Mouse (Mus musculus): ENCODE measurements around the gene Il22ra1. TPM values are rescaled to one million over a fixed set of nuclear protein-coding genes. Genes with fewer than 3 reads are reported as not detected.
"Not testable (repeated sequence)": the region's sequence is repeated elsewhere in the genome, so short reads cannot be mapped to it uniquely, and the experiment has no call there.

Gene Il22ra1
- polyA plus RNA-seq, 1 experiment from 2014 or later: not detected

- no peaks in the 10 kb centered on the region for H3K36me3 ChIP-seq
- no peak for ATAC-seq (ENCODE audit: low FRiP score)
- no peaks in the 10 kb centered on the region for H3K27me3 ChIP-seq
- no peak overlapping the region for H3K4me2 ChIP-seq
- no peak overlapping the region for H3K4me3 ChIP-seq
- no peak overlapping the region for H3K27ac ChIP-seq
- WGBS: 92% methylated on average over 6 of the region's 6 CpGs
- H3K9ac ChIP-seq: no peak overlapping the region
- no peaks in the 10 kb centered on the region for H3K9me3 ChIP-seq
- H3K4me1 ChIP-seq (replicated peaks): peaks cover 6% of the 10 kb centered on the region; the same call in 1 of the 2 replicates
Observed at GRCm38 (mm10) chr4:135706045-135706444, 21.9 kb upstream of the Il22ra1 start.

GRCm38 (mm10) chr4:135709072-135709564, 18.9 kb upstream of the Il22ra1 start:
- Histone ChIP-seq H3K27ac (no peak overlapping the region), H3K36me3 (no peaks in the 10 kb centered on the region), H3K9ac (no peak overlapping the region), H3K4me2 (peak overlapping the region; percentile 26; the same call in 1 of the 2 replicates), H3K4me3 (no peak overlapping the region), H3K27me3 (no peaks in the 10 kb centered on the region), H3K9me3 (no peaks in the 10 kb centered on the region), H3K4me1 (replicated peaks) (0 out of 2 replicates have a peak, but pooled peaks cover under 1% of the 10 kb centered on the region)
- WGBS: 14% methylated on average over 8 of the region's 8 CpGs
- ATAC-seq (ENCODE audit: low FRiP score): no peak

- Histone ChIP-seq H3K9me3 (no peaks in the 10 kb centered on the region), H3K27ac (no peak overlapping the region), H3K4me3 (no peak overlapping the region), H3K9ac (no peak overlapping the region), H3K4me2 (no peak overlapping the region), H3K36me3 (no peaks in the 10 kb centered on the region), H3K27me3 (no peaks in the 10 kb centered on the region), H3K4me1 (replicated peaks) (no peaks in the 10 kb centered on the region)
- WGBS: 83% methylated on average over 11 of the region's 11 CpGs
- no peak for ATAC-seq (ENCODE audit: low FRiP score)
Observed at GRCm38 (mm10) chr4:135709621-135710020, 18.4 kb upstream of the Il22ra1 start.

GRCm38 (mm10) chr4:135710392-135710791, 17.6 kb upstream of the Il22ra1 start:
- Histone ChIP-seq H3K9ac (no peak overlapping the region), H3K27ac (no peak overlapping the region), H3K36me3 (no peaks in the 10 kb centered on the region), H3K9me3 (no peaks in the 10 kb centered on the region), H3K27me3 (no peaks in the 10 kb centered on the region), H3K4me2 (no peak overlapping the region), H3K4me1 (replicated peaks) (no peaks in the 10 kb centered on the region), H3K4me3 (no peak overlapping the region)
- no peak for ATAC-seq (ENCODE audit: low FRiP score)
- 88% methylated on average over 3 of the region's 3 CpGs for WGBS

GRCm38 (mm10) chr4:135714776-135715175, 13.2 kb upstream of the Il22ra1 start:
- Histone ChIP-seq H3K27me3 (no peaks in the 10 kb centered on the region), H3K4me2 (no peak overlapping the region), H3K4me1 (replicated peaks) (no peaks in the 10 kb centered on the region), H3K9ac (no peak overlapping the region), H3K27ac (no peak overlapping the region), H3K9me3 (no peaks in the 10 kb centered on the region), H3K36me3 (no peaks in the 10 kb centered on the region), H3K4me3 (no peak overlapping the region)
- no peak for ATAC-seq (ENCODE audit: low FRiP score)
- WGBS: 93% methylated on average over 8 of the region's 8 CpGs

GRCm38 (mm10) chr4:135716438-135716837, 11.5 kb upstream of the Il22ra1 start:
- WGBS: 98% methylated on average over 11 of the region's 11 CpGs
- H3K27me3 ChIP-seq; H3K27ac ChIP-seq; H3K4me2 ChIP-seq; H3K4me1 ChIP-seq (replicated peaks); H3K9ac ChIP-seq; H3K36me3 ChIP-seq; ATAC-seq (ENCODE audit: low FRiP score); H3K9me3 ChIP-seq; H3K4me3 ChIP-seq: not testable (repeated sequence)

- no peak overlapping the region for H3K4me3 ChIP-seq
- H3K27ac ChIP-seq: no peak overlapping the region
- no peak for ATAC-seq (ENCODE audit: low FRiP score)
- H3K9ac ChIP-seq: no peak overlapping the region
- no peak overlapping the region for H3K4me2 ChIP-seq
- H3K36me3 ChIP-seq: no peaks in the 10 kb centered on the region
- 79% methylated on average over 17 of the region's 17 CpGs for WGBS
- H3K27me3 ChIP-seq: 0 out of 2 replicates have a peak, but pooled peaks cover under 1% of the 10 kb centered on the region
- peaks cover 6% of the 10 kb centered on the region; the same call in 1 of the 2 replicates for H3K9me3 ChIP-seq
- H3K4me1 ChIP-seq (replicated peaks): no peaks in the 10 kb centered on the region
Observed at GRCm38 (mm10) chr4:135722540-135723290, 5.3 kb upstream of the Il22ra1 start.

GRCm38 (mm10) chr4:135726416-135726815, 1.6 kb upstream of the Il22ra1 start:
- Histone ChIP-seq H3K36me3 (no peaks in the 10 kb centered on the region), H3K4me2 (no peak overlapping the region), H3K4me3 (no peak overlapping the region), H3K4me1 (replicated peaks) (no peaks in the 10 kb centered on the region), H3K9ac (no peak overlapping the region), H3K27me3 (peaks cover 10% of the 10 kb centered on the region; the same call in 1 of the 2 replicates), H3K9me3 (no peaks in the 10 kb centered on the region), H3K27ac (no peak overlapping the region)
- ATAC-seq (ENCODE audit: low FRiP score): no peak
- WGBS: 79% methylated on average over 11 of the region's 11 CpGs

GRCm38 (mm10) chr4:135730204-135730603, 2.2 kb downstream of the Il22ra1 start:
- Histone ChIP-seq H3K4me2 (no peak overlapping the region), H3K27me3 (peaks cover 10% of the 10 kb centered on the region; the same call in 1 of the 2 replicates), H3K4me1 (replicated peaks) (no peaks in the 10 kb centered on the region), H3K36me3 (no peaks in the 10 kb centered on the region), H3K4me3 (no peak overlapping the region), H3K9ac (no peak overlapping the region), H3K9me3 (no peaks in the 10 kb centered on the region), H3K27ac (no peak overlapping the region)
- 71% methylated on average over 9 of the region's 9 CpGs for WGBS
- no peak for ATAC-seq (ENCODE audit: low FRiP score)

GRCm38 (mm10) chr4:135730951-135731350, 3.0 kb downstream of the Il22ra1 start:
- Histone ChIP-seq H3K9ac (no peak overlapping the region), H3K27ac (no peak overlapping the region), H3K4me3 (no peak overlapping the region), H3K9me3 (no peaks in the 10 kb centered on the region), H3K4me1 (replicated peaks) (no peaks in the 10 kb centered on the region), H3K36me3 (no peaks in the 10 kb centered on the region), H3K4me2 (no peak overlapping the region), H3K27me3 (peaks cover 10% of the 10 kb centered on the region; the same call in 1 of the 2 replicates)
- 70% methylated on average over 8 of the region's 8 CpGs for WGBS
- no peak for ATAC-seq (ENCODE audit: low FRiP score)

GRCm38 (mm10) chr4:135733901-135734300, 5.9 kb downstream of the Il22ra1 start:
- no peak for ATAC-seq (ENCODE audit: low FRiP score)
- Histone ChIP-seq H3K27me3 (0 out of 2 replicates have a peak, but pooled peaks cover under 1% of the 10 kb centered on the region), H3K9me3 (no peaks in the 10 kb centered on the region), H3K27ac (no peak overlapping the region), H3K9ac (no peak overlapping the region), H3K36me3 (no peaks in the 10 kb centered on the region), H3K4me1 (replicated peaks) (no peaks in the 10 kb centered on the region), H3K4me2 (no peak overlapping the region), H3K4me3 (no peak overlapping the region)
- WGBS: 96% methylated on average over 14 of the region's 14 CpGs

- no peak overlapping the region for H3K9ac ChIP-seq
- H3K4me3 ChIP-seq: no peak overlapping the region
- WGBS: 81% methylated on average over 3 of the region's 3 CpGs
- no peak overlapping the region for H3K4me2 ChIP-seq
- no peaks in the 10 kb centered on the region for H3K4me1 ChIP-seq (replicated peaks)
- no peak for ATAC-seq (ENCODE audit: low FRiP score)
- H3K9me3 ChIP-seq: no peaks in the 10 kb centered on the region
- H3K36me3 ChIP-seq: no peaks in the 10 kb centered on the region
- H3K27me3 ChIP-seq: no peaks in the 10 kb centered on the region
- no peak overlapping the region for H3K27ac ChIP-seq
Observed at GRCm38 (mm10) chr4:135736903-135737302, 8.9 kb downstream of the Il22ra1 start.

- Histone ChIP-seq H3K27ac (no peak overlapping the region), H3K36me3 (no peaks in the 10 kb centered on the region), H3K4me2 (no peak overlapping the region), H3K4me3 (no peak overlapping the region), H3K27me3 (no peaks in the 10 kb centered on the region), H3K9ac (no peak overlapping the region), H3K4me1 (replicated peaks) (no peaks in the 10 kb centered on the region), H3K9me3 (no peaks in the 10 kb centered on the region)
- 69% methylated on average over 5 of the region's 5 CpGs for WGBS
- no peak for ATAC-seq (ENCODE audit: low FRiP score)
Observed at GRCm38 (mm10) chr4:135738237-135738636, 10.3 kb downstream of the Il22ra1 start.
